ENCODE assay signal across 11 mouse cellular contexts in the genomic region with DNA sequence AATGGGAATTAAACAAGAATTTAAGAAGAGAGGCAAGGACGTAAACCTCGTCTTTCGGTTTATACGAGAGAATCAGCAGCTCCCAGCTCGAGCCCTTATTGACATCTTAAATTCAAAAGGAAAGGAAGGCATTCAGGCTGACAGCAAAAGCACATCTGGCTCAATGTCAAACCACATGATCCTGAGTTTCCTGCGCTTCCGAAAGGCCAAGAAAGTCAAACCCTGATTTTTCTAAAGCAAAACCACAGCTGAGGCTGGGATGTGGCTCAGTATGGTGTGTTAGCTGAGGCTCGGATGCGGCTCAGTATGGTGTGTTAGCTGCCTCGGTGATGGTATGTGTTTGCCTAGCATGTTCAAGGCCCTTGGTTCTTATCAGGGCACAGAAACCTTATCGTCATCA. TPM values are rescaled to one million over a fixed set of nuclear protein-coding genes. Genes with fewer than 3 reads are reported as not detected.
DNase-seq lines count a peak whose midpoint lies in the region; ATAC-seq and TF ChIP-seq lines count a peak whose summit lies in the region.
"Had no signal": no experiment of that assay in that cellular context is flagged by ENCODE, and none has a peak within 500 bp of the region (broad histone marks: within the 10 kb centered on the region; RNA-seq: fewer than 3 reads in every experiment).

No protein-coding gene starts in this region.

- no peak for TF ChIP-seq POLR2A in MEL (IDR thresholded peaks at IDR 0.05; ENCODE audit: control insufficient read depth in 1 of 2, insufficient read depth in 1 of 2, low read depth in 1 of 2, low read length in 2 of 2, poor library complexity in 1 of 2)

- ATAC-seq in kidney, embryonic 15.5 days (replicated peaks; ENCODE audit: low FRiP score) = no peak
- no peak for ATAC-seq in embryonic facial prominence, embryonic 14.5 days (ENCODE audit: low read depth)
- no peak for ATAC-seq in forebrain, embryonic 12.5 days (ENCODE audit: low FRiP score)
- ATAC-seq: activated CD4-positive, CD25-positive, alpha-beta regulatory T cell, adult 4 months had no signal

- peaks cover 9% of the 10 kb centered on the region for H3K4me1 ChIP-seq in kidney, embryonic 15.5 days
- peaks cover 26 to 30% of the 10 kb centered on the region in 2 experiments for H3K4me1 ChIP-seq in MEL (ENCODE audit: control insufficient read depth in 1 of 2, insufficient read depth in 2 of 2, low read length in 2 of 2)
- H3K4me1 ChIP-seq in embryonic facial prominence, embryonic 14.5 days (ENCODE audit: control insufficient read depth, insufficient read depth, low read length) = peaks cover 15% of the 10 kb centered on the region; the same call in 1 of the 2 replicates
- peaks cover 7% of the 10 kb centered on the region; the same call in 1 of the 2 replicates for H3K4me1 ChIP-seq in forebrain, embryonic 12.5 days

- no peaks in the 10 kb centered on the region for H3K79me2 ChIP-seq in MEL (ENCODE audit: control insufficient read depth, insufficient read depth, low read length, poor library complexity)

- TF ChIP-seq RAD21 in MEL (IDR thresholded peaks at IDR 0.05; ENCODE audit: low read depth, low read length) = no peak

- no peaks in the 10 kb centered on the region for H3K36me3 ChIP-seq in kidney, embryonic 15.5 days
- peaks cover 0 to 16% of the 10 kb centered on the region in 2 experiments; a peak in 2 of 4 replicates for H3K36me3 ChIP-seq in MEL (ENCODE audit: control insufficient read depth in 1 of 2, insufficient read depth in 2 of 2, low read length in 2 of 2)
- H3K36me3 ChIP-seq in embryonic facial prominence, embryonic 14.5 days (ENCODE audit: control insufficient read depth, insufficient read depth, low read length) = no peaks in the 10 kb centered on the region
- H3K36me3 ChIP-seq in forebrain, embryonic 12.5 days (replicated peaks) = no peaks in the 10 kb centered on the region
- H3K36me3 ChIP-seq: limb, embryonic 12.5 days had no signal

- no peaks in the 10 kb centered on the region; the same call in 1 of the 2 replicates for H3K27me3 ChIP-seq in kidney, embryonic 15.5 days
- no peaks in the 10 kb centered on the region for H3K27me3 ChIP-seq in MEL (ENCODE audit: control insufficient read depth in 1 of 2, insufficient read depth in 2 of 2, low read length in 2 of 2)
- H3K27me3 ChIP-seq in embryonic facial prominence, embryonic 14.5 days (replicated peaks; ENCODE audit: control insufficient read depth, insufficient read depth, low read length) = no peaks in the 10 kb centered on the region
- H3K27me3 ChIP-seq in forebrain, embryonic 12.5 days = no peaks in the 10 kb centered on the region

- no peak for TF ChIP-seq CTCF in MEL (IDR thresholded peaks at IDR 0.05 in 2 of 3, conservative IDR thresholded peaks at IDR 0.05 in 1 of 3; ENCODE audit: control insufficient read depth in 1 of 3, insufficient read depth in 1 of 3, low read depth in 2 of 3, low read length in 3 of 3, poor library complexity in 1 of 3, severe bottlenecking in 1 of 3)

- TF ChIP-seq EP300 in MEL (IDR thresholded peaks at IDR 0.05; ENCODE audit: low read depth in 1 of 2, low read length in 2 of 2) = no peak; a peak in 1 of 4 replicates

- no peak overlapping the region for H3K4me2 ChIP-seq in kidney, embryonic 15.5 days
- no peak overlapping the region for H3K4me2 ChIP-seq in embryonic facial prominence, embryonic 14.5 days (ENCODE audit: low read depth, low read length)
- no peak overlapping the region for H3K4me2 ChIP-seq in forebrain, embryonic 12.5 days
- H3K4me2 ChIP-seq: limb, embryonic 12.5 days had no signal

- no peak overlapping the region for H3K4me3 ChIP-seq in kidney, embryonic 15.5 days (replicated peaks)
- H3K4me3 ChIP-seq in MEL (ENCODE audit: control insufficient read depth in 1 of 2, insufficient read depth in 1 of 2, low read depth in 2 of 2, low read length in 2 of 2) = peak overlapping the region in 1 of 2 experiments; percentile 38; a peak in 2 of 4 replicates
- H3K4me3 ChIP-seq in embryonic facial prominence, embryonic 14.5 days (ENCODE audit: low read depth, low read length) = no peak overlapping the region
- H3K4me3 ChIP-seq in forebrain, embryonic 12.5 days (replicated peaks) = no peak overlapping the region
- H3K4me3 ChIP-seq: limb, embryonic 12.5 days had no signal

- DNase-seq in kidney, adult 11 months = peak; percentile 25
- DNase-seq in MEL (ENCODE audit: low read depth, low spot score) = no peak
- DNase-seq in embryonic facial prominence, embryonic 14.5 days (ENCODE audit: low spot score) = peak; percentile 64
- DNase-seq in kidney, postnatal 14 days = peak; percentile 67
- no peak for DNase-seq in spleen, postnatal 36 days (ENCODE audit: low spot score in 2 of 2)
- no peak for DNase-seq in cerebellum, adult 11 months
- DNase-seq: thymus, postnatal 36 days had no signal

- no peak overlapping the region for H3K27ac ChIP-seq in kidney, embryonic 15.5 days
- H3K27ac ChIP-seq in MEL (ENCODE audit: control insufficient read depth, low read depth, low read length) = no peak overlapping the region
- no peak overlapping the region for H3K27ac ChIP-seq in embryonic facial prominence, embryonic 14.5 days (replicated peaks; ENCODE audit: low read depth, low read length)
- H3K27ac ChIP-seq in forebrain, embryonic 12.5 days = no peak overlapping the region
- H3K27ac ChIP-seq: limb, embryonic 12.5 days had no signal

- H3K9ac ChIP-seq in kidney, embryonic 15.5 days = no peak overlapping the region
- H3K9ac ChIP-seq in MEL (ENCODE audit: control insufficient read depth, low read depth, low read length, poor library complexity, severe bottlenecking) = no peak overlapping the region
- H3K9ac ChIP-seq in embryonic facial prominence, embryonic 14.5 days (ENCODE audit: low read depth, low read length) = no peak overlapping the region
- no peak overlapping the region for H3K9ac ChIP-seq in forebrain, embryonic 12.5 days
- H3K9ac ChIP-seq: limb, embryonic 12.5 days had no signal

- WGBS in kidney, embryonic 15.5 days = 72% methylated on average over 11 of the region's 11 CpGs
- WGBS in embryonic facial prominence, embryonic 14.5 days = 57% methylated on average over 11 of the region's 11 CpGs
- 86% methylated on average over 11 of the region's 11 CpGs for WGBS in forebrain, embryonic 12.5 days

- H3K9me3 ChIP-seq in kidney, embryonic 15.5 days (replicated peaks) = no peaks in the 10 kb centered on the region
- H3K9me3 ChIP-seq in MEL (replicated peaks; ENCODE audit: insufficient read depth, low read length) = no peaks in the 10 kb centered on the region
- H3K9me3 ChIP-seq in embryonic facial prominence, embryonic 14.5 days (ENCODE audit: control insufficient read depth, low read length) = no peaks in the 10 kb centered on the region
- no peaks in the 10 kb centered on the region for H3K9me3 ChIP-seq in forebrain, embryonic 12.5 days
- H3K9me3 ChIP-seq: limb, embryonic 12.5 days had no signal

TF ChIP-seq in MEL, 35 proteins besides CTCF, POLR2A, EP300 and RAD21:
- TF ChIP-seq USF2 (IDR thresholded peaks at IDR 0.05; ENCODE audit: borderline replicate concordance in 1 of 2, insufficient read depth in 1 of 2, low read depth in 1 of 2, low read length in 2 of 2) (no peak), NELFE (IDR thresholded peaks at IDR 0.05; ENCODE audit: low read depth, low read length) (no peak), RCOR1 (IDR thresholded peaks at IDR 0.05; ENCODE audit: low read depth, low read length) (peak; percentile 31; the same call in 1 of the 2 replicates), MEF2A (IDR thresholded peaks at IDR 0.05; ENCODE audit: extremely low read depth, insufficient replicate concordance, low read depth, low read length, poor library complexity, severe bottlenecking) (no peak), CHD1 (IDR thresholded peaks at IDR 0.05; ENCODE audit: low read depth, low read length) (no peak)
TF ChIP-seq in MEL: peak in this region for 1.

RNA-seq across cellular contexts. Expression of a gene that starts 26.9 kb away (rescaled TPM):
- 7.7 and 9.3 TPM in 2 replicates for polyA plus RNA-seq in kidney, embryonic 15.5 days (2015; fragmentation: Nextera tagmentation; extraction: Ambion mirVana)
- 1.9 and 2.5 TPM in 2 replicates for total RNA-seq in MEL (2012; rRNA removed)
- polyA plus RNA-seq in MEL (2012; ENCODE audit: insufficient read depth in 1 of 2, insufficient read length in 2 of 2, low read depth in 1 of 2, low replicate concordance in 2 of 2, missing spikeins in 1 of 2) = 1 to 10 TPM in 1 of 2 experiments, not detected in 1; 9.0 TPM
- polyA plus RNA-seq in embryonic facial prominence, embryonic 14.5 days (2014; fragmentation: Nextera tagmentation; extraction: Ambion mirVana) = 10.4 and 11.0 TPM in 2 replicates
- polyA plus RNA-seq in forebrain, embryonic 12.5 days (2016; fragmentation: Nextera tagmentation; extraction: Ambion mirVana) = 13.3 and 14.2 TPM in 2 replicates

Comparison
In these comparisons a context has a peak if more than half of its experiments do, and no peak if none do; other contexts are left out.
1. DNase-seq: peak in kidney, adult 11 months (single experiment), embryonic facial prominence, embryonic 14.5 days (single experiment) and kidney, postnatal 14 days (single experiment); none in MEL (single experiment), spleen, postnatal 36 days (0 of 2) and cerebellum, adult 11 months (single experiment).